Mouse (Mus musculus): ENCODE results near the gene Onecut1.

- TF ChIP-seq CTCF (conservative IDR thresholded peaks at IDR 0.05 in 1 of 2, IDR thresholded peaks at IDR 0.05 in 1 of 2; ENCODE audit: low read depth in 2 of 2, low read length in 2 of 2) (peak; percentile 94 to 97), SMC3 (IDR thresholded peaks at IDR 0.05; ENCODE audit: low read depth, low read length) (peak; percentile 79), EP300 (IDR thresholded peaks at IDR 0.05; ENCODE audit: low read length) (0 out of 2 replicates have a peak, but pooled peaks have one; percentile 31), IRF4 (IDR thresholded peaks at IDR 0.05; ENCODE audit: low read depth, low read length) (0 out of 2 replicates have a peak, but pooled peaks have one; percentile 34), ZMIZ1 (IDR thresholded peaks at IDR 0.05; ENCODE audit: low read depth, low read length) (no peak), SIN3A (IDR thresholded peaks at IDR 0.05; ENCODE audit: low read length) (0 out of 2 replicates have a peak, but pooled peaks have one; percentile 29), ZNF384 (IDR thresholded peaks at IDR 0.05; ENCODE audit: low read depth, low read length) (no peak), MAFK (IDR thresholded peaks at IDR 0.05; ENCODE audit: insufficient replicate concordance, low read length) (no peak), USF1 (IDR thresholded peaks at IDR 0.05; ENCODE audit: low read depth, low read length) (no peak)
Observed at GRCm38 (mm10) chr9:74870960-74871688, 9.4 kb downstream of the Onecut1 start.
